ENCODE assay signal across 8 mouse cellular contexts in genomic region chr3:90211475-90212398, GRCm38 (mm10). TPM values are rescaled to one million over a fixed set of nuclear protein-coding genes. Genes with fewer than 3 reads are reported as not detected.
A peak's percentile ranks its signal among the peaks of the same experiment; 100 is the strongest.
DNase-seq lines count a peak whose midpoint lies in the region; ATAC-seq and TF ChIP-seq lines count a peak whose summit lies in the region.

No protein-coding gene starts in this region.

- ATAC-seq in forebrain, embryonic 13.5 days, result no peak
- no peak for ATAC-seq in liver, embryonic 14.5 days (ENCODE audit: insufficient read depth)
- no peak for ATAC-seq in monocyte, adult 5-6 weeks (replicated peaks; ENCODE audit: insufficient number of reproducible peaks, low FRiP score, low TSS enrichment, poor library complexity, severe bottlenecking)

- peaks cover 58% of the 10 kb centered on the region for H3K36me3 ChIP-seq in C2C12 (ENCODE audit: control insufficient read depth, insufficient read depth)
- peaks cover 46% of the 10 kb centered on the region for H3K36me3 ChIP-seq in forebrain, embryonic 13.5 days (ENCODE audit: poor library complexity, severe bottlenecking)
- H3K36me3 ChIP-seq in liver, embryonic 14.5 days (replicated peaks; ENCODE audit: control insufficient read depth, insufficient read depth, low read depth), result peaks cover 52% of the 10 kb centered on the region

- peak overlapping the region; percentile 98 for H3K4me3 ChIP-seq in gastrocnemius, adult 2 months
- peak overlapping the region; percentile 84 for H3K4me3 ChIP-seq in C2C12 (ENCODE audit: insufficient read depth, poor library complexity, severe bottlenecking)
- H3K4me3 ChIP-seq in forebrain, embryonic 13.5 days, result peak overlapping the region; percentile 95
- H3K4me3 ChIP-seq in liver, embryonic 14.5 days (ENCODE audit: insufficient read depth in 1 of 2, low read depth in 2 of 2, low read length in 2 of 2), result peak overlapping the region; percentile 69 to 100

- WGBS in forebrain, embryonic 13.5 days, result 84% methylated on average over 13 of the region's 13 CpGs
- WGBS in liver, embryonic 14.5 days (ENCODE audit: insufficient replicate concordance), result 34% methylated on average over 13 of the region's 13 CpGs

- no peak overlapping the region for H3K9ac ChIP-seq in forebrain, embryonic 13.5 days
- H3K9ac ChIP-seq in liver, embryonic 14.5 days (replicated peaks), result peak overlapping the region; percentile 70

- peaks cover 35% of the 10 kb centered on the region for H3K79me2 ChIP-seq in C2C12 (ENCODE audit: control insufficient read depth, insufficient read depth)

- intact Hi-C loops in gastrocnemius, adult 2 months (cut with DNase I), result loop anchor here (10.0 kb wide), 2 partner anchors 53 to 263 kb away; partner anchors contain the start of genes Dennd4b and Ilf2

- no peak for TF ChIP-seq CTCF in gastrocnemius, adult 2 months (IDR thresholded peaks at IDR 0.05)
- no peak for TF ChIP-seq CTCF in C2C12 (IDR thresholded peaks at IDR 0.05; ENCODE audit: control insufficient read depth, insufficient read depth, insufficient read length)
- no peak for TF ChIP-seq CTCF in liver, embryonic 14.5 days (IDR thresholded peaks at IDR 0.05; ENCODE audit: low read depth)

- H3ac ChIP-seq in C2C12 (ENCODE audit: control insufficient read depth, insufficient read length, low read depth), result peak overlapping the region; percentile 61

- H3K4me1 ChIP-seq in forebrain, embryonic 13.5 days, result peaks cover 25% of the 10 kb centered on the region
- H3K4me1 ChIP-seq in liver, embryonic 14.5 days (replicated peaks; ENCODE audit: control insufficient read depth in 2 of 2, insufficient read depth in 2 of 2, low read length in 1 of 2), result peaks cover 20 to 26% of the 10 kb centered on the region in 2 experiments

- H3K27ac ChIP-seq in gastrocnemius, adult 2 months, result peak overlapping the region; percentile 9; the same call in 1 of the 2 replicates
- no peak overlapping the region for H3K27ac ChIP-seq in forebrain, embryonic 13.5 days
- peak overlapping the region; percentile 25; the same call in 1 of the 2 replicates for H3K27ac ChIP-seq in liver, embryonic 14.5 days

- peaks cover 39% of the 10 kb centered on the region for H3K79me3 ChIP-seq in C2C12 (ENCODE audit: low read depth)

- no peaks in the 10 kb centered on the region for H3K27me3 ChIP-seq in C2C12 (ENCODE audit: control insufficient read depth, insufficient read depth, insufficient read length)
- H3K27me3 ChIP-seq in forebrain, embryonic 13.5 days, result no peaks in the 10 kb centered on the region
- no peaks in the 10 kb centered on the region for H3K27me3 ChIP-seq in liver, embryonic 14.5 days (ENCODE audit: control insufficient read depth, insufficient read depth, low read length)

- no peak for TF ChIP-seq EP300 in liver, embryonic 14.5 days (IDR thresholded peaks at IDR 0.05; ENCODE audit: low read depth)

- DNase-seq in gastrocnemius, adult 2 months, result no peak
- DNase-seq in gastrocnemius, postnatal 4 days (ENCODE audit: low spot score in 2 of 2), result no peak
- no peak for DNase-seq in liver, embryonic 14.5 days (ENCODE audit: low read depth in 3 of 3, low spot score in 3 of 3)
- DNase-seq in adrenal gland, postnatal 36 days, result no peak
- DNase-seq in ovary, postnatal 10 days (ENCODE audit: low spot score), result no peak

- H3K4me2 ChIP-seq in forebrain, embryonic 13.5 days, result peak overlapping the region; percentile 94
- peak overlapping the region; percentile 97 for H3K4me2 ChIP-seq in liver, embryonic 14.5 days (ENCODE audit: low read depth)

- H3K9me3 ChIP-seq in forebrain, embryonic 13.5 days (replicated peaks), result no peaks in the 10 kb centered on the region
- no peaks in the 10 kb centered on the region for H3K9me3 ChIP-seq in liver, embryonic 14.5 days (ENCODE audit: control insufficient read depth, low read length)

TF ChIP-seq in C2C12, 6 proteins besides CTCF, POLR2A, EP300 and RAD21:
- TF ChIP-seq FOSL1 (IDR thresholded peaks at IDR 0.05; ENCODE audit: insufficient read depth, low read length, poor library complexity, severe bottlenecking) (no peak), CEBPB (IDR thresholded peaks at IDR 0.05; ENCODE audit: low read depth) (no peak), MAX (IDR thresholded peaks at IDR 0.05) (no peak), MYOG (IDR thresholded peaks at IDR 0.05; ENCODE audit: control insufficient read depth, extremely low read depth, insufficient read length) (no peak), MYOD1 (IDR thresholded peaks at IDR 0.05; ENCODE audit: control insufficient read depth, insufficient read length, low read depth) (no peak), USF1 (IDR thresholded peaks at IDR 0.05; ENCODE audit: low read depth) (peak; percentile 17)

RNA-seq across cellular contexts. Expression of gene Rps27, which starts 1.7 kb away (rescaled TPM):
- 1,000 to 10,000 TPM in 1 of 2 experiments, 100 to 1,000 TPM in 1; 1,000 to 1,257 TPM for total RNA-seq in gastrocnemius, adult 2 months (2021)
- 1,000 to 10,000 TPM; 1,726 to 1,789 TPM for total RNA-seq in gastrocnemius, postnatal 4 days (2021)
- polyA plus RNA-seq in C2C12 (2012; fragmentation: generic; extraction: Trizol), result 4,707 TPM
- 1,194 and 1,420 TPM in 2 replicates for polyA plus RNA-seq in forebrain, embryonic 13.5 days (2015; fragmentation: Nextera tagmentation; extraction: Ambion mirVana)
- polyA plus RNA-seq in liver, embryonic 14.5 days (2012; rRNA removed), result 1,231 and 1,357 TPM in 2 replicates
- 948 and 959 TPM in 2 replicates for polyA plus RNA-seq in liver, embryonic 14.5 days (2014; fragmentation: Nextera tagmentation; extraction: Ambion mirVana)
- 1,000 to 10,000 TPM; 1,883 to 1,933 TPM for total RNA-seq in adrenal gland, postnatal 36 days (2021)
- 4,989 to 6,509 TPM (median 5,955 TPM) in 3 replicates for total RNA-seq in monocyte, adult 5-6 weeks (2017)

RNA-seq across cellular contexts. Expression of gene Rab13, which starts 1.8 kb away (rescaled TPM):
- 1 to 10 TPM; 5.3 to 5.5 TPM for total RNA-seq in gastrocnemius, adult 2 months (2021)
- total RNA-seq in gastrocnemius, postnatal 4 days (2021), result 10 to 100 TPM; 26.8 to 29.3 TPM
- polyA plus RNA-seq in C2C12 (2012; fragmentation: generic; extraction: Trizol), result 28.2 TPM
- polyA plus RNA-seq in forebrain, embryonic 13.5 days (2015; fragmentation: Nextera tagmentation; extraction: Ambion mirVana), result 24.3 and 28.4 TPM in 2 replicates
- 2.0 and 4.3 TPM in 2 replicates for polyA plus RNA-seq in liver, embryonic 14.5 days (2012; rRNA removed)
- polyA plus RNA-seq in liver, embryonic 14.5 days (2014; fragmentation: Nextera tagmentation; extraction: Ambion mirVana), result 1.9 and 2.9 TPM in 2 replicates
- total RNA-seq in adrenal gland, postnatal 36 days (2021), result 10 to 100 TPM; 24.6 to 39.0 TPM
- not detected in 3 replicates for total RNA-seq in monocyte, adult 5-6 weeks (2017)

RNA-seq across cellular contexts. Expression of gene Jtb, which starts 19.7 kb away (rescaled TPM):
- total RNA-seq in gastrocnemius, adult 2 months (2021), result 10 to 100 TPM; 64.8 to 68.8 TPM
- 10 to 100 TPM; 48.9 to 53.8 TPM for total RNA-seq in gastrocnemius, postnatal 4 days (2021)
- polyA plus RNA-seq in C2C12 (2012; fragmentation: generic; extraction: Trizol), result 36.1 TPM
- polyA plus RNA-seq in forebrain, embryonic 13.5 days (2015; fragmentation: Nextera tagmentation; extraction: Ambion mirVana), result 102 and 111 TPM in 2 replicates
- 18.8 and 21.2 TPM in 2 replicates for polyA plus RNA-seq in liver, embryonic 14.5 days (2012; rRNA removed)
- polyA plus RNA-seq in liver, embryonic 14.5 days (2014; fragmentation: Nextera tagmentation; extraction: Ambion mirVana), result 48.8 and 55.9 TPM in 2 replicates
- total RNA-seq in adrenal gland, postnatal 36 days (2021), result 10 to 100 TPM; 63.2 to 70.8 TPM
- total RNA-seq in monocyte, adult 5-6 weeks (2017), result 64.6 to 97.8 TPM (median 65.2 TPM) in 3 replicates

RNA-seq across cellular contexts. Expression of gene Creb3l4, which starts 31.6 kb away (rescaled TPM):
- total RNA-seq in gastrocnemius, adult 2 months (2021), result not detected
- under 1 TPM; 0.18 to 0.25 TPM for total RNA-seq in gastrocnemius, postnatal 4 days (2021)
- 0.06 TPM for polyA plus RNA-seq in C2C12 (2012; fragmentation: generic; extraction: Trizol)
- 5.2 and 5.8 TPM in 2 replicates for polyA plus RNA-seq in forebrain, embryonic 13.5 days (2015; fragmentation: Nextera tagmentation; extraction: Ambion mirVana)
- polyA plus RNA-seq in liver, embryonic 14.5 days (2012; rRNA removed), result 0.15 and 0.27 TPM in 2 replicates
- 0.24 and 0.28 TPM in 2 replicates for polyA plus RNA-seq in liver, embryonic 14.5 days (2014; fragmentation: Nextera tagmentation; extraction: Ambion mirVana)
- under 1 TPM; 0.20 to 0.66 TPM for total RNA-seq in adrenal gland, postnatal 36 days (2021)
- 0.49 to 1.1 TPM in 2 of 3 replicates, not detected in the other for total RNA-seq in monocyte, adult 5-6 weeks (2017)

RNA-seq across cellular contexts. Expression of gene Slc39a1, which starts 36.2 kb away (rescaled TPM):
- 10 to 100 TPM; 41.6 to 50.6 TPM for total RNA-seq in gastrocnemius, adult 2 months (2021)
- total RNA-seq in gastrocnemius, postnatal 4 days (2021), result 10 to 100 TPM; 81.1 to 84.6 TPM
- polyA plus RNA-seq in C2C12 (2012; fragmentation: generic; extraction: Trizol), result 82.1 TPM
- 55.0 and 55.3 TPM in 2 replicates for polyA plus RNA-seq in forebrain, embryonic 13.5 days (2015; fragmentation: Nextera tagmentation; extraction: Ambion mirVana)
- polyA plus RNA-seq in liver, embryonic 14.5 days (2012; rRNA removed), result 9.8 and 10.8 TPM in 2 replicates
- 24.1 and 24.9 TPM in 2 replicates for polyA plus RNA-seq in liver, embryonic 14.5 days (2014; fragmentation: Nextera tagmentation; extraction: Ambion mirVana)
- 100 to 1,000 TPM; 127 to 142 TPM for total RNA-seq in adrenal gland, postnatal 36 days (2021)
- 32.3 to 49.4 TPM (median 46.6 TPM) in 3 replicates for total RNA-seq in monocyte, adult 5-6 weeks (2017)
